Mouse (Mus musculus): Measurements from ENCODE around the gene Macrod2.

DNA sequence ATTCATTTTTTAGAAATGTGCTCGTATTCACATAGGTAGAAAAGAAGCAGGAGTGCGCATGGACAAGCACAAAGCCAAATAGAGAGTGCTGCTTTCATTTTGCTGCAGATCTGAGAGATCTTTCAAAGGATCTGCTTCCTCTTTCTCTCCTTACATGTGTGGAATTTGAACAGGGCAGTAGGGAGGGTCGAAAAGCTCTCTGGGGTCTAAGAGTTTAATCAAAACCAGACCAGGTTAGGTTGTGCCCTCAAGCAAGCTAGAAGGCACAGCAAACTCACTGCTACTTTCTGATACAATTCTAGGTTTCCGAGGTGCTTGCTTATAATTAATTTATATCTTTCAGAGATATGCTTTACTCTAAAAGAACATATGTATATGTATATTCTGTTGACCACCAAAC lies 1196.2 kb downstream of the Macrod2 start:
- TF ChIP-seq POLR2A (IDR thresholded peaks at IDR 0.05; ENCODE audit: extremely low read depth, insufficient read depth, low read length) (no peak), CTCF (IDR thresholded peaks at IDR 0.05; ENCODE audit: low read depth, low read length) (no peak)
